Mouse (Mus musculus) embryonic facial prominence, embryonic 13.5 days (tissue): ENCODE measurements around the gene Capzb. TPM values are rescaled to one million over a fixed set of nuclear protein-coding genes. Genes with fewer than 3 reads are reported as not detected.

Experiments used
- ATAC-seq: fragments of 200-750 bp; cut with Nextera tagmentation; 2 replicates; pipeline ENCODE4 v1.8.0; 2017; ENCODE audit warnings: low read depth; ENCODE audit not compliant: insufficient number of reproducible peaks, insufficient read depth, low FRiP score, low TSS enrichment
- H3K27ac ChIP-seq: fragments of 300-500 bp; sonication (generic); 2 replicates; pipeline ENCODE4 v1.5.1; 2015; ENCODE audit warnings: moderate library complexity, mild to moderate bottlenecking, inconsistent platforms
- H3K27me3 ChIP-seq: fragments of 300-500 bp; sonication (generic); 2 replicates; pipeline ENCODE4 v1.6.1; 2015; ENCODE audit warnings: mild to moderate bottlenecking, inconsistent platforms
- H3K36me3 ChIP-seq: fragments of 300-500 bp; sonication (generic); 2 replicates; pipeline ENCODE4 v1.6.1; 2015; ENCODE audit warnings: mild to moderate bottlenecking, inconsistent platforms
- H3K4me1 ChIP-seq: fragments of 300-500 bp; sonication (generic); 2 replicates; pipeline ENCODE4 v1.6.1; 2015; ENCODE audit warnings: inconsistent platforms
- H3K4me2 ChIP-seq: fragments of 300-500 bp; sonication (generic); 2 replicates; pipeline ENCODE4 v1.6.1; 2015; ENCODE audit warnings: moderate library complexity, mild to moderate bottlenecking, inconsistent platforms
- H3K4me3 ChIP-seq: fragments of 300-500 bp; sonication (generic); 2 replicates; pipeline ENCODE4 v1.5.1; 2015; ENCODE audit warnings: mild to moderate bottlenecking, inconsistent platforms
- H3K9ac ChIP-seq: fragments of 300-500 bp; sonication (generic); 2 replicates; pipeline ENCODE4 v1.6.1; 2015; ENCODE audit warnings: mild to moderate bottlenecking, inconsistent platforms
- H3K9me3 ChIP-seq: fragments of 300-500 bp; sonication (generic); 2 replicates; pipeline ENCODE4 v1.6.1; 2016; ENCODE audit warnings: inconsistent platforms
- WGBS: fragments of 180-500 bp; shearing (Covaris S2); methylation state at CpG from one replicate; pipeline ENCODE4 v1.1.7; 2015; ENCODE audit warnings: mixed read lengths; 5-methylcytosine and 5-hydroxymethylcytosine counted together
- polyA plus RNA-seq: library from polyadenylated mRNA; unstranded; fragments of >200 nt; fragmentation: Nextera tagmentation; extraction: Ambion mirVana; gene quantifications from 2 replicates; pipeline ENCODE4 v1.2.1, GENCODE M21; 2015

Gene Capzb
- polyA plus RNA-seq, 1 experiment from 2014 or later = 424 TPM

DNA sequence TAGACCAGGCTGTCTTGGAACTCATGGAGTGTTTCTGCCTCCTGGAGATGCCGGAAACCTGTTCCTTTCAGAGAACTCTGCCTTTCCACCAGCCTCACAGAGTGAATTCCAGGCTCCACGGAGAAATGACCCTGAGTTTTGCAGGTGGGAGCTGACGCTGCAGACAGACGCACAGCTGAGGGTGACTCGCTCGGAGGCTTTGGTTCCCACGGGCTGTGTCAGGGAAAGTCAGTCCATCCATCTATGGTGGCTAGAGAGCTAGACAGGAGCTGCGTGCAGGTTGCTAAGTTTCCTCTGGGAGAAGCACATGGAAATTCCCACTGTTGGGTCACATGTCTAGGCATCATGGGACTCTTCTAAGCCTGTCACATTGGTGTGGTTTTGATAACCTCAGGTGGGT is 38.5 kb downstream of the Capzb start:
- ATAC-seq = no peak
- no peaks in the 10 kb centered on the region for H3K27me3 ChIP-seq
- no peaks in the 10 kb centered on the region for H3K9me3 ChIP-seq
- 76% methylated on average over 8 of the region's 8 CpGs for WGBS
- H3K4me1 ChIP-seq = peaks cover 73% of the 10 kb centered on the region
- H3K4me2 ChIP-seq = no peak overlapping the region
- H3K36me3 ChIP-seq = peaks cover 9% of the 10 kb centered on the region
- H3K4me3 ChIP-seq = no peak overlapping the region
- no peak overlapping the region for H3K9ac ChIP-seq
- peak overlapping the region; percentile 33; the same call in 1 of the 2 replicates for H3K27ac ChIP-seq

DNA sequence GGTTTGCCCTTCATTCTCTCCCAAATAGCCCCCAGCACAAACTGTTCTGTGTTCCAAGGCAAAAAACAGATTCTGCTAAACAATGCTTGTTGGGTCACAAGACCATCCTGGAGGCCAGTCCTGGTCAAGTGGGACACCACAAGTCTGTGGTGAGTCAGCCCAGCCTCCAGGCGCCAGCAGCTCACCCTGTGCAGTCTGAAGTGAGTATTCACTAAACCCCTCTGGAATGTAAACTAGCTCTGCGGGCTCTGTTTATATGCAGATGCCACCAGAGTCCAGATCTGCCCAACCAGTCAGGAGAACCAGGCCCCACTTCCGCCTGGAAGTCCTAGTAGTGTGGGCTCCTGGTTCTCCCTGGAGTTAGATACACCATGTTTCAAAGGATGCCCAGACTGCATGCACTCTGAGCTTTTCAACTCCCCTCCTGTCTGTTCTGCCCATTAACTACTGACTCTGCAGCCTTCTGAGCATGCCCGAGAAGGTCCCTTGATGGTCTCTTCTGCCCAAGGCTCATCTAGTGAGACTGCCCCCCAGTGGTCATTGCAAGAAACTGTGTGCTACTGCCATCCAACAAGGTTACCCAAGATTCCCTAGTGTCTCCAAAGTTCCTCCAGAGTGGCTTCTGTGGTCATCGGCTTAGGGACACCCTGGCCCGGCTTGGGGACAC is 39.9 kb downstream of the Capzb start:
- WGBS = 48% methylated on average over 6 of the region's 6 CpGs
- Histone ChIP-seq H3K4me3 (no peak overlapping the region), H3K27me3 (no peaks in the 10 kb centered on the region), H3K4me1 (peaks cover 75% of the 10 kb centered on the region), H3K27ac (peak overlapping the region; percentile 14; the same call in 1 of the 2 replicates), H3K36me3 (0 out of 2 replicates have a peak, but pooled peaks cover 4% of the 10 kb centered on the region), H3K4me2 (no peak overlapping the region), H3K9ac (no peak overlapping the region), H3K9me3 (no peaks in the 10 kb centered on the region)
- ATAC-seq = no peak

DNA sequence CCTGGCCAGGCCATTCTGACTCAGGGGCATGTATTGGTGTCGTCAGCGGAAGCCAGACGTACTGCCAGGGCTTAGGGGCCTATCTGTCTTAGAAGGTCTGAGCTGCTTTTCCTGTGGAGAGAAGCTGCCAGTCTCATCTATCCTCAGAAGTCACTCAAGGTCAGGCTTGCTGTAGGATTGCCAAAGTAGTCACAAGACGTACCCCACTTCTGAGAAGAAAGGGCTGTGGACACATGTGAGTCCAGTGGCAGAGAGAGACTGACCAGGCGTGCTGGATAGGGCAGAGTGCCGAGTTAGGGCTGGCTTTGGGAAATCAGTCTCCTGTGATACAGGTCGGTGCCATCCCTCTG is 40.4 kb downstream of the Capzb start:
- no peaks in the 10 kb centered on the region for H3K27me3 ChIP-seq
- no peak overlapping the region for H3K9ac ChIP-seq
- no peak overlapping the region for H3K4me3 ChIP-seq
- WGBS = 85% methylated on average over 7 of the region's 7 CpGs
- no peak overlapping the region for H3K27ac ChIP-seq
- H3K36me3 ChIP-seq = 0 out of 2 replicates have a peak, but pooled peaks cover 4% of the 10 kb centered on the region
- no peaks in the 10 kb centered on the region for H3K9me3 ChIP-seq
- H3K4me1 ChIP-seq = peaks cover 75% of the 10 kb centered on the region
- ATAC-seq = no peak
- H3K4me2 ChIP-seq = no peak overlapping the region

DNA sequence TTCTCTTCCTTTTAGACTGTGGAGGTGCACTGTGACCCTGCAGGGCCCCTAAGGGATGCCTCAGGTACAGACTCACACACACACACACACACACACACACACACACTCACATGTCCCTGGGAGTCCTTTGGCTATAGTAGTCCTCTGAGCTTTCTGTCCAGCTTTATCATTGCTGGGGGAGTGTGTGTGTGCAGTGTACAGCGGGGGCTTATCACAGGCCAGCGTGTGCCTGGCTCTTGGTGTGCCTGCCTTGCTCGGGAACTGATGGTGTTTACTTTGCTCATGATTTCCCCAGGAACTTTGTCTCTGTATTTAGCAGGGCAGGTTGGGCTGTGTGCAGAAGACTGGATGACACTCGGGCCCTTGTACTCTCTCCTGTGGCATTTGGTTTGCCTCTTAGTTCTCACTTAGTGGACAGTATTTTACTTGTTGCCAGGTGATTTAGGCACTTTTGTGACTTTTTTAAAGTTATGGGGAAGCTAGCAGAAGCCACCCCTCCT is 41.1 kb downstream of the Capzb start:
- Histone ChIP-seq H3K27ac (no peak overlapping the region), H3K27me3 (no peaks in the 10 kb centered on the region), H3K36me3 (peaks cover 10% of the 10 kb centered on the region), H3K9me3 (no peaks in the 10 kb centered on the region), H3K9ac (no peak overlapping the region), H3K4me1 (peaks cover 77% of the 10 kb centered on the region), H3K4me2 (no peak overlapping the region), H3K4me3 (no peak overlapping the region)
- WGBS = 86% methylated on average over 4 of the region's 4 CpGs
- ATAC-seq = no peak

DNA sequence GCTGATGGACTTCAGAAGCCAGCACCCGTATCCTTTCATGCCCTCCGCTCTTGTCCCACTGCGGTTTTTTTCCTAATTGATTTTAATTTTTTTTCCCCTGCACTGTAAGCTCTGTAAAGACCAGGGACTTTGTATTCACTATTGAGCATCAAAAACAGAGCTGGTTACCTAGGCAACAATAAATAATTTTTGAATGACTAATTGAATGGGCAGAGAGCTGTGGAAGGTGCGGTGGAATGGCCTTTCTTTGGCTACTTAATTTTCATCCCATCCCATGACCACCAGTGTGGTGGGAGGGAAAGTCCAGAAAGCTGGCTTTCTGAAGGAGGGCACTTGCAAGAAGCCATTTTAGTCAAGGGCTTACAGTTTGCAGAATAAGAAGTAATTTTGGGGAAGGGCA is 41.6 kb downstream of the Capzb start:
- Histone ChIP-seq H3K4me3 (no peak overlapping the region), H3K4me2 (no peak overlapping the region), H3K9ac (no peak overlapping the region), H3K9me3 (no peaks in the 10 kb centered on the region), H3K27me3 (no peaks in the 10 kb centered on the region), H3K27ac (no peak overlapping the region), H3K4me1 (peaks cover 77% of the 10 kb centered on the region), H3K36me3 (peaks cover 14% of the 10 kb centered on the region)
- WGBS = 92% methylated on average over 4 of the region's 4 CpGs
- ATAC-seq = no peak

DNA sequence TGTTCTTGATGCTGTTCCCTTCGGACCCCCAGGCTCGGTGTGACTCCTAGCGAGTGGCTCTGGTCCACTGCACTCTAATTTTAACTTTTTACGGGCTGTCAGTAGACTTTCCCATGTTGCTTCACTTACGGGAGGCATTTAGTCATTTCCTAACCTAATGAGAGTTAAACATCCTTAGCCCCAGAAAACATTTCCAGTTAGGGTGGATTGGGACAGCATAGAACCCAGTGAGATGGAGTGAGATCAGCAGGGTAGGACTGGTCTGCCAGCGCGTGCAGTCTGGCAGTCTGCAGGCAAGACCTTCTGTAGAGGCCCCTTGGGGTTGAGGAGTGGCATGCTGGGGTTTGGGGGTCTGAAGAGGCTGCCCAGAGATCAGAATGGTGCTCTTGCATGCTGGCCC is 42.9 kb downstream of the Capzb start:
- no peaks in the 10 kb centered on the region for H3K9me3 ChIP-seq
- no peak overlapping the region for H3K4me2 ChIP-seq
- no peak overlapping the region for H3K9ac ChIP-seq
- peaks cover 79% of the 10 kb centered on the region for H3K4me1 ChIP-seq
- no peak for ATAC-seq
- WGBS = 77% methylated on average over 7 of the region's 7 CpGs
- H3K4me3 ChIP-seq = no peak overlapping the region
- no peaks in the 10 kb centered on the region for H3K27me3 ChIP-seq
- H3K36me3 ChIP-seq = peaks cover 26% of the 10 kb centered on the region
- H3K27ac ChIP-seq = no peak overlapping the region

DNA sequence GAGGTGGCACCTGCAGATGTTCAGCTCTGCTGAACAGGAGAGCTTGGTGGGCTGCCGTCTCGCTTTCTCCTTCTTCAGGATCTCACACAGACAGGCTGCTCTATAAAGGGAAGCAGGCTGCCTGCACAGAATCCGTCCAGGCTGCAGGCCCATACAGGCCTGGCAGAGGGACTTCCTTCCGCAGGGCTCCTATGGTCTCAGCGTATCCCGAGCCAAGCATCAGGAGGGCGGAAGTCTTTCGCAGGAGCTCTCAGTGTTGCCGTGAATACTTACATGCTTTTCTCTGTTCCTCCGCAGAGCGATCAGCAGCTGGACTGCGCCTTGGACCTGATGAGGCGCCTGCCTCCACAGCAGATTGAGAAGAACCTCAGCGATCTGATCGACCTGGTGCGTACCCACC is 45.9 kb downstream of the Capzb start:
- H3K4me2 ChIP-seq = no peak overlapping the region
- peaks cover 85% of the 10 kb centered on the region for H3K4me1 ChIP-seq
- ATAC-seq = no peak
- 0 out of 2 replicates have a peak overlapping the region, but pooled peaks have one; percentile 2 for H3K9ac ChIP-seq
- H3K27ac ChIP-seq = peak overlapping the region; percentile 35
- no peak overlapping the region for H3K4me3 ChIP-seq
- no peaks in the 10 kb centered on the region for H3K27me3 ChIP-seq
- H3K9me3 ChIP-seq = no peaks in the 10 kb centered on the region
- 72% methylated on average over 16 of the region's 16 CpGs for WGBS
- H3K36me3 ChIP-seq = peaks cover 31% of the 10 kb centered on the region

DNA sequence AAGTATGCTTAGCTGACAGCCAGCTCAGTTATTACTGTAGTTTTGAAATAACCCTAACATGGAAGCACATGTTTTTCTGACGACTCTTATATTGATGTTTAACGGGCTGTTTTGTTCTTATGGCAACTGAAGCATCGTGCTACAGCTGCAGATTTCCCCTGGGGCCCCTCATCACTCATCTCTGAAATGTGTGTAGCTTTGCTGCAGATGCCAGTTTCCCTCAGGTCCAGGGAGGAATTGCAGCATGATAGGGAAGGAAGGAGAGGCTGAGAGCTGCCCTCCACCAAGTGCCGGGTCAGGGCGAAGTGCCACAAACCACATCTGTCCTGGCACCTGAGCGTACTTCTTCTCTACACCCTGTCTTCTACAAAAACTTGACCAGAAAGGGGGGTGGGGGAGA is 47.6 kb downstream of the Capzb start:
- no peak overlapping the region for H3K4me2 ChIP-seq
- WGBS = 53% methylated on average over 6 of the region's 6 CpGs
- no peaks in the 10 kb centered on the region for H3K9me3 ChIP-seq
- peaks cover 97% of the 10 kb centered on the region for H3K4me1 ChIP-seq
- peaks cover 30% of the 10 kb centered on the region for H3K36me3 ChIP-seq
- 0 out of 2 replicates have a peak overlapping the region, but pooled peaks have one; percentile 33 for H3K9ac ChIP-seq
- no peak overlapping the region for H3K4me3 ChIP-seq
- ATAC-seq = no peak
- no peak overlapping the region for H3K27ac ChIP-seq
- H3K27me3 ChIP-seq = no peaks in the 10 kb centered on the region

DNA sequence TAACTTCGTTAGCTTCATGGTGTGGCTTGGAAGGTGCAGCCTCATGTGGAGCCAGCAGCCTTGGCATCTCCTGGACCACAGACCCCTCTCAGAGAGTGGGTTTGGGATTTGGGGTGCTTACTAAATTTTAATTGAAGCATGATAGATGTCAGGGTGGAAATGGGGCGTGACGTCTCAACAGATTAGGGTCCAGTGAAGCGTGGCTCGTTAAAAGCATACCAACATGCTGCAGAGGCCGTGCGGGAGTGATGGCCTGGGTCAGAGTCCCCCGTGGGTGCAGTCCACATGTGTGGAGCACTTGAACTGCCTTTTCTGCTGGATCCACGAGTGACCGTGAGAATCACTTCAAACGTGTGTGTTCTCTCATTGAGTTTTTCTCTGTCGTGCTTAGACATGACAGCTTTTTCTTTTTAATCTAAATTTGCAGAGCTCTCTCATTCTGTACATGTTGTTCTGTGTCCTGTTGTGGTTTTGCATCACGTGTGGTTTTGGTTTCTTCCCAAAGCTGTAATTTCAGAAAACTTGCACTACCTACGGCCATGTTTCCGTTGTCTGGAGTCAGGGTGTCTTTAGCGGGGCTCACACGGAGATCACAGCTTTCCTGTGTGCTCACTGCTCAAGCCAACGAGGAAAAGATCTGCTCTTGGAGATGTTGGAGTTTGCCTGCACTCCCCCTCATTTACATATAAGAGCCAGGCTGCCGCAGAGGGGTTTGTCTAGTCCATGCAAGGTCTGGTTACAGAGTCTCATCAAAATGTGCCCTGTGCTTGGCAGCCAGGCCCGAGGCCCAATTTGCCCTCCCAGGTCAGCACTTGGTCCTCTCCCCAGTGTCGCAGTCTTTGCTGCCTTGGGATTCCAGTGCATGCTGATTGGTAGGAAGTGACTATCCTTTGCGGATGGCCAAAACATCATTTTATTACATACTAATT is 49.2 kb downstream of the Capzb start:
- Histone ChIP-seq H3K9me3 (no peaks in the 10 kb centered on the region), H3K4me2 (no peak overlapping the region), H3K27me3 (no peaks in the 10 kb centered on the region), H3K36me3 (peaks cover 30% of the 10 kb centered on the region), H3K4me3 (no peak overlapping the region), H3K27ac (peak overlapping the region; percentile 72), H3K4me1 (peaks cover 98% of the 10 kb centered on the region), H3K9ac (peak overlapping the region; percentile 44; the same call in 1 of the 2 replicates)
- 39% methylated on average over 22 of the region's 22 CpGs for WGBS
- no peak for ATAC-seq

DNA sequence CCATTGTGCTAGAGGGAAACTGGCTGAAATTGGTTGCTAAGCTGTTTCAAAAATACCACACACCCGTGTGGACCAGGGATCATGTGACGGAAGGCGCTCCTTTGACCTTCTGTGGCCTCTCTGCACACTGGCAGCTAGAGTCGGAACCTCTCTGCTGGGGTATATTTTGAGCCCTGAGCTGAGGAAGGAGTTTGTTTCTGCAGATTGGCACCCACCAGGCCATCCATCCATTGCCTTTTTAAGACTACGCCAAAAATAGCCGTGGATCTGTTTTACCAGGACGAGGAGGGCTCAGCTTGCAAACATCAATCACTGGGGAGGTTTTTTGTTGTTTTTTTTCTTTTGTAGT is 49.9 kb downstream of the Capzb start:
- 55% methylated on average over 7 of the region's 7 CpGs for WGBS
- H3K9ac ChIP-seq = peak overlapping the region; percentile 44; the same call in 1 of the 2 replicates
- H3K36me3 ChIP-seq = peaks cover 30% of the 10 kb centered on the region
- H3K27me3 ChIP-seq = no peaks in the 10 kb centered on the region
- H3K4me2 ChIP-seq = no peak overlapping the region
- H3K4me1 ChIP-seq = peaks cover 98% of the 10 kb centered on the region
- H3K4me3 ChIP-seq = no peak overlapping the region
- no peaks in the 10 kb centered on the region for H3K9me3 ChIP-seq
- ATAC-seq = no peak
- peak overlapping the region; percentile 72 for H3K27ac ChIP-seq

DNA sequence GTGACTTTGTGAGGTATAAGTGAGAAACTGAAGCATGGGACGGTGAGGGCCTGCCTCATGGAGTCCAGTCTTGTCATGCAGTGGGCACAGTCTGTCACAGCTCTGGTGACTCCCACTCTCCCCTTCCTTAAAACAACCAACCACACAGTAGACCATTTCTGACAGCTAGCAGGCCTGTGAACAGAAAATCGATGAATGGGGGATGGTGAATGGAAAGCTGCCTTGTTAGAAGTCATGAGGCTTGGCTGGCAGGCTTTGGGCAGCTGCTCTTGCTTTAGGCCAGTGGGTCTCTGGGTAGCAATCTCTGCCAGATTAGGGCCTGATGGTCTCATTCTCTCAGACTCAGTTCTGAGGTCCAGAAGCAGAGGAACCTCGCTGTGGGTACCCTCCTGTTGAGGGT is 51.5 kb downstream of the Capzb start:
- Histone ChIP-seq H3K4me3 (no peak overlapping the region), H3K27ac (0 out of 2 replicates have a peak overlapping the region, but pooled peaks have one; percentile 3), H3K27me3 (no peaks in the 10 kb centered on the region), H3K9me3 (no peaks in the 10 kb centered on the region), H3K4me1 (peaks cover 98% of the 10 kb centered on the region), H3K36me3 (peaks cover 20% of the 10 kb centered on the region), H3K4me2 (no peak overlapping the region), H3K9ac (no peak overlapping the region)
- ATAC-seq = no peak
- 73% methylated on average over 3 of the region's 3 CpGs for WGBS
